Mouse (Mus musculus) 416B (cell line): ENCODE data around the gene Rreb1.

ENCODE experiments used
- DNase-seq: peaks from one replicate; pipeline ENCODE4 v3.0.0; 2011; ENCODE audit warnings: low read depth

The Rreb1 gene

GRCm38 (mm10) chr13:37913963-37914362 is 135.8 kb downstream of the Rreb1 start:
- DNase-seq: peak; percentile 24

DNA sequence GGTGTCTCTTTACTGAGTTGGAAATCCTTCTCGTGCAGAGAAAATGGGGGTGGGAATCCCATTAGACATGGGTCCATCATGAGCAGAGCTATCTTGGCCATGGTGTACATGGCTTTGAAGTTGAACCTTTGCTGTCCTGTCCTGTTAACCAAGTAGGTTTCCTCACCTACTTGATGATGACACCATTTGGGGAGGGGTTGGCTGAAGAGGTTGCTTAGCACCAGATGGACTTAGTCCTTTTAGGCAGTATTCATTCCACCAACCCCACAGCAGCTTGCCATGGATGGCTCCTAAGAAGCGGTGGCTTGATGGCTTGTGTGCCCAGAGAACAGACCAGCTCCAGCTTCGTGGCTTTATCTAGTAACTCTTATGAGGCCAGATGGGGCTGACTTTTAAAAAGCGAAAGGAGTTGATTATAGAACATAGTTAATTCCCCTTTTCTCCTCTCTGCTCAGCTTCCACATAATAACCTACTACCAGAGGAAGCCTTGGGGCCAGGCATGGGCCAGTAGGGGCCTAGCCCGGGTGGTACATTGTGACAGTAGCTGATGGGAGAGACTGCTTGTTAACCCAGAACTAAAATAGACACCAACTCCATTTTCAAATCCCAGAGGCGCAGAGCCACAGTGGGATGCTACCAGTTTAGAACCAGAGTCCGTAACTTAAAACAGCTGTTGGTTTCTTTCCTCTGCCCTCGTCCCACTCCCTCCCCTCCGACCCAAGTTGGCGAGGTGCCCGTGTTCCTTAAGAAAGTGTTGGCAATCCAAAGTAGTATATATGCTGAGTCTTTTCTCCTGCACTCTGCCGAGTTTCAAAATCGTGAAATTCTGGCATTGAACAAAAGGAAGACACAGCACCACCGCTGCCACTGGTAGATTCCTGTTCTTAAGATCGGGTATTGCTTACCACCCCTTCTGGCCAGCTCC is 140.4 kb downstream of the Rreb1 start:
- no peak for DNase-seq

DNA sequence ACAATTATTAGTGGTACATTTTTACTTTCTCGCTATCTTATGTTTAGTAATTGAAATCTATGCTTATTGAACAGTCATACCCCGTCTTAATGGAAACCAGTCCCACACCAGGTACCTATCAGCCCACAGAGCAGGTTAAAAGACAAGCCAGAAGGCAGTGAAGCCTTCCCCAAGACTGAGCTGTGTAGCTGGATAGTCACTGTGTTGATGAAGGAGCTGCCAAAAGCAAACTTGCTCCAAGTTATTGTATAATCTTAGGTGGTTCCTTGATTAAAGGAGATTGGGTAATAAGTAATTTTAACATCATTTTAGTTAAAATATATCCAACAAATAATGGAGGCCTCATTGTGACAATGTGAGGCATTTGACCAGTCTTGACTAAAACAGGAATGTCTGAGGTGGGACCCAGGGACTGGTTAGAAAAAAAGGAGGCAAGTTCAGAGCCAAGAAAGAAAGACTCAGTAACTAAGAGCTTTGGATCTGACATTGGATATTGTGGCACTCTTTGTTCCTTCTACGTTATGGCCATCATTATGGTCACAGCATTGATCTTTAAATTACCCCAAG is 141.6 kb downstream of the Rreb1 start:
- no peak for DNase-seq

DNA sequence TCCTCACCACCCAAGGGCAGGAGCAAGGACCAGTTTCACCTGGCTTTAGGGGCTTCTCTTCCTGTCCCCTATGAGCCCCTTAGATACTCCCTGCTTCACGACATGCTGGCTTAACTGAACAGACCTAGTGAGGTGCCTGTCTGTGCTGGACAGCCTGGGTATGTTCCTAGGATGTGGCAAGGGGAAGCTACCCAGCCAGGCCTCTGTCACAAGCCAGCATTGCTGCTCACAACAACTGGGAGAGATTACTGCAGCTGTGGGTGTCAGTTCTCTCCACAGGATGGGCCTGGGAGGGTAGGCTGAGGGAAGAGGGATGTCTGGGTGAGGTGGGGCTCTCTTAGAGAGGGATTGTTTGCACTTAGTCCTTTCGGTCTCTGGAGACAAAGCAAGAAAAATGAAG is 142.5 kb downstream of the Rreb1 start:
- no peak for DNase-seq

- no peak for DNase-seq
Observed at GRCm38 (mm10) chr13:37923091-37923490, 144.9 kb downstream of the Rreb1 start.

DNA sequence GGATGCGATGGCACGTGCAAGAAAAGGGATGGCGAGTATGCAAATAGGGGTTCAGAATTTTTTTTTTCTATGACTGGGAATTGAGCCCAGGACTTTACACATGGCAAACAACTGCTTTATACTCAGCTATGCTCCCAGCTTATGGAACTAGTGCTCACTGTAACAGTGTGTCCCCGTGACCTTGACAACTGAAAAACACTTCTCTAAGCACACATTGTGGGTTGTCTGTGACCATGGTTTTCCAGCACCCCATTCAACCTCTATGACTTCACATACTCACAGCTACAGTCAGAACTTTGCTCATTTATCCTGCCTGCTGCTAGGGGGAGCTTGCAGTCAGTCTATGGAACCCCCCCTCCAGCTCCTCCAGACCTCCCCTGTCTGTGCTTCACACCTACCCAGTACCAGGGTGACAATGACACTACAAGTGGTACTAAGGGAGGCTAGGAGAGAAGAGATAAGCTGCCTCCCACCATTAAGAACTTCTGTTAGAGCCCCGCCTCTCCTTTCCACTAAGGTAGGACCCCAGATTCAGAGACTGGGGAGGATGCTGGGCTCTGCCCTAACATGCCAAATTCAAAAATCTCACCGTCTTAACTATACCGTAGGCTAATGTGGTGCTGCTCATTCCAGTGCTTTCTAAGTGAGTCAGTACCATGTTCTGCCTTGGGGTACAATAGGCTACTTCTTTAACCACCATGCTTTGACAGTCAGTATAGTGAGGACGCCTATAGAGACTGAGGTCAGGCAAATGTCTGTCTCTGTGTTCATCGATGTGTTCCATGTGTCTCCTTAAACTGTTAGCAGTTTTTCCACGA is 145.7 kb downstream of the Rreb1 start:
- DNase-seq: peak; percentile 39

- DNase-seq: peak; percentile 33
Observed at GRCm38 (mm10) chr13:37924461-37924948, 146.3 kb downstream of the Rreb1 start.

DNA sequence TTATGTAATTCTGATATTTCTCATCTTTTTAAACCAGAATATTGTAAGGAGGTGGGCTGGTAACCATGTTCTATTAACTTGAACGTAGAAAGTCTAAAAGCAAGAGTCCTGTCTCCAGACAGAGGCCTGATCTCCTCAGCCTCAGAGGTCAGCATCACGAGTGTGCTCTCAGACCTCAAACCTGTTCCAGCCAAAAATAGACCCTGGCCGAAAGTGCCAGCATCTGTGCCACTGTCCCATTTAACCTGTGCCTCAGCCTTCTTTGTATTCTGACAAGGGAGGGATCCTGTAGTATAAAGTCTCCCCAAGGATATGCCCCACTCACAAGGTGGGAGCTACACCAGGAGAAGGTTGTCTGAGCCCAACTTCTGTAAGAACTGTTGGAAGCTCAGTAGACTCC is 148.2 kb downstream of the Rreb1 start:
- no peak for DNase-seq

- no peak for DNase-seq
Observed at GRCm38 (mm10) chr13:37929532-37929931, 151.3 kb downstream of the Rreb1 start.

GRCm38 (mm10) chr13:37930091-37930490 is 151.9 kb downstream of the Rreb1 start:
- no peak for DNase-seq

DNA sequence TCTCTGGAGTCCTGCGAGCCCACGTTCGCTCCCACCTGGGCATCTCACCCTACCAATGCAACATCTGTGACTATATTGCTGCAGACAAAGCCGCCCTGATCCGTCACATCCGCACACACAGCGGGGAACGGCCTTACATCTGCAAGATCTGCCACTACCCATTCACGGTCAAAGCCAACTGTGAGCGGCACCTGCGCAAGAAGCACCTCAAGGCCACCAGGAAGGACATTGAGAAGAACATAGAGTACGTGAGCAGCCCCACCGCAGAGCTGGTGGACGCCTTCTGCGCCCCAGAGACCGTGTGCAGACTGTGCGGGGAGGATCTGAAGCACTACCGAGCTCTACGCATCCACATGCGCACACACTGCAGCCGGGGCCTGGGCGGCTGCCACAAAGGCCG is 152.4 kb downstream of the Rreb1 start:
- DNase-seq: no peak

DNA sequence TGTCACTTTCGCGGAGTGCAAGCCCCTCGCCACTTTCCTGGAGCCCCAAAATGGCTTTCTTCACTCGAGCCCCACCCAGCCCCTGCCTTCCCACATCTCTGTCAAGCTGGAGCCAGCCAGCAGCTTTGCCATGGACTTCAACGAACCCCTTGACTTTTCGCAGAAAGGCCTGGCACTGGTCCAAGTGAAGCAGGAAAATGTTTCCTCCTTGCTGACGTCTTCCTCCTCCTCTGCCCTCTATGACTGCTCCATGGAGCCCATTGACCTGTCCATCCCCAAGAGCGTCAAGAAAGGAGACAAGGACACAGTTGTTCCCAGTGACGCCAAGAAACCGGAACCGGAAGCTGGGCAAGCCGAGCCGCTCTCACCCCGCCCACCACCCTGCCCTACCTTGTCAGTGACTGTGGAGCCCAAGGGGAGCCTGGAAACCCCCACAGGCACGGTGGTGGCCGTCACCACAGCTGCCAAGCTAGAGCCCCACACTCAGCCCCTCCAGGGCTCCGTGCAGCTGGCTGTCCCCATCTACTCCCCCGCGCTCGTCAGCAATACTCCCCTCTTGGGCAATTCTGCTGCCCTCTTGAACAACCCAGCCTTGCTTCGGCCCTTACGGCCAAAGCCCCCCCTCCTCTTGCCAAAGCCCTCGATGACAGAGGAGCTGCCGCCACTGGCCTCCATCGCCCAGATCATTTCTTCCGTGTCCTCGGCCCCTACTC is 153.2 kb downstream of the Rreb1 start:
- no peak for DNase-seq

GRCm38 (mm10) chr13:37934075-37934474 is 155.9 kb downstream of the Rreb1 start:
- DNase-seq: no peak

- DNase-seq: no peak
Observed at GRCm38 (mm10) chr13:37934920-37935319, 156.7 kb downstream of the Rreb1 start.

- DNase-seq: no peak
Observed at GRCm38 (mm10) chr13:37936351-37936750, 158.2 kb downstream of the Rreb1 start.

GRCm38 (mm10) chr13:37940167-37940566 is 162.0 kb downstream of the Rreb1 start:
- DNase-seq: no peak

DNA sequence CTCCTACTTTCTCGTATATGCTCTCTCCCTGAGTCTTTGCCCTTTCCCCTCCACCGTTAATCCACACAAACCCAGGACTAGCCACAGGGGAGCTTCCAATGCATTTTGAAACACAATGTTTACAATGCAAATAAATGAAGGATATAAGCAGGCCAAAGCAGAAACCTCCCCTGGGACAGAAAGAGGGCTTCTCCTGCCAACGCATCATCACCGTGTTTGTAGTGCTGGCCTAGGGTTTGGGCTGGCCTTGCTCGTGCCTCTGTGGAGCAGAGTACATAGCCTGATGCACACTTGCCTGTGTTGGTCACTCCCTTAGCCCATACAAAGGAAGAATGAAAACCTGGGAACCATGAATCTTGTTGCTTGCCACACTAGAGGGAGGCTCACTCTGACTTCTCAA is 162.4 kb downstream of the Rreb1 start:
- no peak for DNase-seq

DNA sequence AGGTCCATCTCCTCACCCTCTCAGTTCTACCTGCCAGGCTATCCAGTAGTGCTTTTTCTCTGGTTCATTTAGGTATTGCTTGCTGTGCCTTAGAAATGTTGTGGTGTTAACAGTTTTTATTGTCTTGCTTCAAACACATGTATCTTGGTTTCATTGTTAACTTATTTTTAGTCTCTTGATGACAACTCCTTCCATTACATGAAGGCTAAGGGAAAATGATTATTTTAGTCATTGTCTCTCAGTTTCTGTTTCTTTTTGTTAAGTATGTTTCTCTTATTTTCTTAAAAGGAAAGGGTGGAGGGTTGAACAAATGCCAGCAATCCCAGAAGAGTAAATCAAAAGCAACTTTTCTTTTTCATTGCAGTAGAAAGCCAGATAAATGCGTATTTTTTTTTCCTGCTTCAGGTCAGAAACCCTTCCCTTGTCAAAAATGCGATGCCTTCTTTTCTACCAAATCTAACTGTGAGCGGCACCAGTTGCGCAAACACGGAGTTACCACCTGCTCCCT is 163.0 kb downstream of the Rreb1 start:
- no peak for DNase-seq

DNA sequence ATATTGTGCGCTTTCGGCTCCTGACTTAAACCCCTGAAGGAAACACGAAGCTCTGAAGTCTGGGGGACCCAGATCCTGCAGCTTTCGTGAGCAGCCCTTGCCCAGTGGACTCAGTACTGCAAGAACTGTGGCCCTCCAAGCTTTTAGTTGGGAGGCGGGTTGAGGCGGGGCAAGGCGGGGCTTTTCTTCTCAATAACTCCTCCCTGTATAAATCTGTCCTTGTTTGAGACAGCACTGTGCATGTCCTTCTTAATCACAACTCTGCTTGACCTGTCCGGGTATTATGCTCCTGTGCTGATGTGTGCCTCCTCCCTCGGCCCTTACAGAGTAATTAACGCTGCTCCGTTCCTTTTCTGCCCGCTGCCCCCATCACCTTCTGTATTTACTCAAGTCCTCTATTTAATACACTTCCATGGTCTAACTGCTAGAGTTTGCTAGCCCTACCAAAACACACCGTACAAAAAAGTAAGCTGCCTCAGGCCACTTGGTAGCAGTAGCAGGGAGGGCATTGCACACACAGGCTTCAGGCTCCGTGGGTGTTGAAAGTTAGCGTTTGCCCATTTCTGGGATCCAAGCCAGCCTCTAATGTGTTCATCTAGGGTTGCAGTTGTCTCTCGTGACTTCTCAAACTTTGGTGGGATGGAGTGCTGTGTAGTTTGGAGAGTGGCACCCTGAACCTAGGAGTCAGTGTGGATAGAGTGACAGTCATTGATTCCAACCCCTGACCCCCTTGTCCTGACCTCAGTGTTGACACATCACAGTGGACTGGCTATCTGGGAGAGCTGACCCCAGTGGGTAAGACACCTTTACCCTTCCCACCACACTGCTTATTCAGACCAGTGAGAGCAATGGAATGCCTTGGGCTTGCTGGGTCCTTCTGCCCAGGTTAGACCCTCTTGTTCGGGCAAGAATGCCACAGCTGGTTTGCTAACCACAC is 164.0 kb downstream of the Rreb1 start:
- DNase-seq: no peak

DNA sequence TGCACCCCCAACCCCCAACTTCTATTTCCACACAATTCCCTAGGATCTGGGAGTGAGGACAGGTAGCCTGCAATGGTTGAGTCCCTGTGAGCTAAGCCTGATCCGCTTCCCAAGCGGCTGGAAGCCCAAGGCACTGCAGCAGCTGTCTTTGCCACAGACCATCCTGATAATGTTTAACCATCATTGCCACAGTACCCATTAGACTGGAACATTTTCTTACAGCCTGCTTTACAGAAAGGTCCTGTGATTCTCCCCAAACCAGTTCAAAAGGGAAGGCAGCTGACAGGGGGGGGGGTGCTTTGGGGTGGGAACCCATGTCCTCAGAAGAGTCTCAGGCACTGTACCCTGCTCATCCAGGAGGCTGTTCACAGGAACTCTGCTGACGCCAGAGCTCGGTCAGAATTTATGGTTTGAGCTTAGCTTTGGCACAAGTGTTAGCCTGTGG is 164.7 kb downstream of the Rreb1 start:
- no peak for DNase-seq
